Mouse (Mus musculus): ENCODE measurements around the gene Cstad. TPM values are rescaled to one million over a fixed set of nuclear protein-coding genes. Genes with fewer than 3 reads are reported as not detected.

Gene Cstad
- polyA plus RNA-seq (2016; fragmentation: Nextera tagmentation; extraction: Ambion mirVana), result 1.2 and 1.4 TPM in 2 replicates

DNA sequence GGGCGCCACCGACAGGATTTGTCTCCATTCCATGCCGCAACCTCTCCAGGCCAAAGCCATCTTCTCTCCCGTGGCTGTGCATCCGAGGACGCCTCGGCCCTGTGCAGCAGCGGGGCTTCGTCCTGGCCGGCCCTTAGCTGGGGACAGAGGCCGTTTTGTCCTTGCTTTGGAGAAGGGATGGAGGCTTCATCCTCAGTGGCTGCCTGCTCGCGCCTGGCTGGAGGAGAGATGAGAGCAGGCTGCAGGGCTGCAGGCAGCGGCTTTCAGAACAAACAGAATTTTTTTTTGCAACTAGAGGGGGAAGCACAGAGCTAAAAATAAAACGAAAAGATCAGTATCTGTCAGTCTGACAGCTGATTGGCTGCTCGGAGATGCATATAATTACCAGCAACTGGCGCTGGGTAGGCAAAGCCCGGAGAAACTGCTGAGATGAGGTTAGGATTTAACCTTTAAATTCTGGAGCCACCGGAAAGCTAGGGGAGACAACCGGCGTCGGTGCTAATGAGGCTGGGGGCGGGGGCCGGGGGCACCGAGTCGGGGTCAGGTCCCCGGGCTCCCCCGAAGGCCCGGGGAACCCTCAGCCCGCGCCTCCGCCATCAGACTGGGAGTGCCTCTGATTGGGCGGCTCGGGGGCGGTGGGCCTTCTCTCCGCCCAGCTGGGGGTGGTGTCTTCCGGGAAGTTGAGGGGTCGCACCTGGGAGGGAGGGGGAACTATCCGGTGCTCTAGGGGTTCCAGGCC is at the start of gene Cstad:
TSS of gene Cstad (plus strand) at position 400 of the 739 bp plus-strand sequence.
- Histone ChIP-seq H3K4me3 (peak within 1 kb of the TSS; percentile 65), H3K36me3 (no peaks in the 10 kb centered on the region), H3K9me3 (no peaks in the 10 kb centered on the region), H3K27ac (peak within 1 kb of the TSS; percentile 93), H3K4me1 (peaks cover 46% of the 10 kb centered on the region), H3K27me3 (ENCODE audit: insufficient read depth, poor library complexity, severe bottlenecking) (no peaks in the 10 kb centered on the region)
- under 1% methylated on average over 38 of the region's 39 CpGs for WGBS
- peak; percentile 89 for DNase-seq (ENCODE audit: low spot score)

DNA sequence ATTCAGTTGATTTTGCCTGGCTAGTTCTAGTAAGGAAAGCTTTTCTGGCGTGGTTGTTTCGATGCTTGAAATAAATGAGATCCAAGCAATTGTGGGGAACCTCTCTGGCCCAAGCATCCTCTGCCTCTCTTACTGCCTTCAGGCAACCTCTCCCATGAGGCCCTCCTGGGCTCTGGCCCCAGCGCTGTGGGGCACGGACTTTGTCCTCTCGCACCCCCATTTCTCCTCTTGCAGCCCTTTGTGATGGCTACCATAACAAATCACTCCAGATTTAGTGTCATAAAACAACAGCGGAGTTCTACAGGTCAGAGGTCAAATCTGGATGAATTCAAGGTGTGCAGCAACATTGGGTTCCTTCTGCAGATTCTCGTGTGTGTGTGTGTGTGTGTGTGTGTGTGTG is 49.1 kb upstream of the Cstad start:
- H3K27ac ChIP-seq, result peak overlapping the region; percentile 75
- H3K27me3 ChIP-seq (ENCODE audit: insufficient read depth, poor library complexity, severe bottlenecking), result no peaks in the 10 kb centered on the region; the same call in 1 of the 2 replicates
- 79% methylated on average over 7 of the region's 7 CpGs for WGBS
- no peaks in the 10 kb centered on the region for H3K9me3 ChIP-seq
- no peak for DNase-seq (ENCODE audit: low spot score)
- H3K4me3 ChIP-seq, result 0 out of 2 replicates have a peak overlapping the region, but pooled peaks have one; percentile 49
- peaks cover 59% of the 10 kb centered on the region for H3K4me1 ChIP-seq
- no peaks in the 10 kb centered on the region for H3K36me3 ChIP-seq

DNA sequence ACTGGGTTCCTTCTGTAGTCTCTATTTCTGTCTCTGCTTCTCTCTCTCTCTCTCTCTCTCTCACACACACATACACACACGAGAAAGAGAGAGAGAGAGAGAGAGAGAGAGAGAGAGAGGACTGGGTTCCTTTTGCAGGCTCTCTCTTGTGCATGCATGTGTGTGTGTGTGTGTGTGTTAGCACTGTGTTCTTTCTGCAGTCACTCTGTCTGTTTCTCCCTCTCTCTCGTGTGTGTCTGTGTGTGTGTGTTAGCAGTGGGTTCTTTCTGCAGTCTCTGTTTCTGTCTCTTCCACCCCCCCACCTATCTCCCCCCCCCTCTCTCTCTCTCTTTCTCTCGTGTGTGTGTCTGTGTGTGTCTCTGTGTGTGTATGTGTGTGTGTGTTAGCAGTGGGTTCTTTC is 48.6 kb upstream of the Cstad start:
- Histone ChIP-seq H3K4me1 (peaks cover 54% of the 10 kb centered on the region), H3K27ac (0 out of 2 replicates have a peak overlapping the region, but pooled peaks have one; percentile 75), H3K27me3 (ENCODE audit: insufficient read depth, poor library complexity, severe bottlenecking) (no peaks in the 10 kb centered on the region; the same call in 1 of the 2 replicates), H3K36me3 (no peaks in the 10 kb centered on the region), H3K9me3 (no peaks in the 10 kb centered on the region), H3K4me3 (no peak overlapping the region)
- DNase-seq (ENCODE audit: low spot score), result no peak
- WGBS, result 50% methylated on average over 2 of the region's 3 CpGs

DNA sequence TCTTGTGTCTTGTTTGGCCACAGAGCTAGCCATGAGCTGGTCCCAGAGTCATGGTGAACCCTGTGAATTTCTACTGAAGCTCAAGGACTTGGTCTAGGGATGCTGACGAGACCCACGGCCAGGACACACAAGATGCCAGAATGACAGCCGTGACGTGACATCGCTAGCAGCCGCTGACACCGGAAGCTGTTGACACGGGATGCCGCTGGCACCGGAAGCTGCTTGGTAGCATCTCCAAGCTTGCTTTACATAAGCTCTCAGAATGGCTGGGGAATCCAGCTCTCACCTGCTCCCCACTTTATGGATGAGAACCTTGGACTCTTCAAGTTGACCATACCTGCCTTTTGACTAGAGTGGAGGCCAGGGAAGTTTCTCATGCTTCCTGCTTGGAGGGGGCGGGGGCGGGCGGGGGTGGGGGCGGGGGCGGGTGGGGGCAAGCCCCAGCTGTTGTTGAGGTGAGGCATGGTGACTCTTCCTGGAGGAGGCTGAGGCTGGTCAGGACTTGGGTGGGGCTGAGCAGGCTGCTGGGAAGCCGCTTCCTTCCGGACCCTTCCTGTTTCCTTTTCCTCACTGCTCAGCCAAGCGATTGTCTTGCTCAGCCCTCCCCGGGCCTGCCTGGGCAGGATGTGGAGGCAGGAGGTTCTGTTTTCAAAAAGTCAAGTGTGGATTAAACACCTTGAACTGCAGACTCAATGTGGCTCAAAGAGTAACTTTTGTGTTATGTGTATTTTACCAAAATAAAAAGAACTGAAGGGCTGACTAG is 47.2 kb upstream of the Cstad start:
- 64% methylated on average over 19 of the region's 19 CpGs for WGBS
- Histone ChIP-seq H3K4me3 (no peak overlapping the region), H3K4me1 (peaks cover 42% of the 10 kb centered on the region), H3K27ac (peak overlapping the region; percentile 72), H3K9me3 (no peaks in the 10 kb centered on the region), H3K36me3 (no peaks in the 10 kb centered on the region), H3K27me3 (ENCODE audit: insufficient read depth, poor library complexity, severe bottlenecking) (no peaks in the 10 kb centered on the region; the same call in 1 of the 2 replicates)
- no peak for DNase-seq (ENCODE audit: low spot score)

DNA sequence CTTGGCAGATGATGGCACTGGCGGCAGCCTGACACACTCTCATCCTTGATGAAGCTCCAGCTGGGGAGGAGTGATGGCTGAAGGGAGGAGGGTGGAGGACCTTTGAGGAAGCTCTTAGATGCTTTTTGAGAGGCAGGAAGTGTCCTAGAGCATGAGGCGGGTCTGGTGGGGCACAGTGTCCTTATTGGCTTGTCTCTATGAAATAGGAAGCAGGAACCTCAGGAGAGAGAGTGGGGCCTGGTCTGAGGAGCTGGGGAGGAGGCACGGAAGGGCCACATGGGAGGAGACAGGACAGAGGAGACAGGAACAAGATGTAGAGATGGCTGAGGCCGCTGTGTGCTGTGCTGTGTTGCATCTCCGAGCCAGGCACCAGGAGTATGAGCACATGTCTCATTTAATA is 43.3 kb upstream of the Cstad start:
- Histone ChIP-seq H3K27ac (0 out of 2 replicates have a peak overlapping the region, but pooled peaks have one; percentile 17), H3K36me3 (no peaks in the 10 kb centered on the region), H3K4me3 (no peak overlapping the region), H3K9me3 (no peaks in the 10 kb centered on the region), H3K27me3 (ENCODE audit: insufficient read depth, poor library complexity, severe bottlenecking) (0 out of 2 replicates have a peak, but pooled peaks cover 5% of the 10 kb centered on the region), H3K4me1 (peaks cover 30% of the 10 kb centered on the region)
- no peak for DNase-seq (ENCODE audit: low spot score)
- WGBS, result 70% methylated on average over 5 of the region's 5 CpGs

DNA sequence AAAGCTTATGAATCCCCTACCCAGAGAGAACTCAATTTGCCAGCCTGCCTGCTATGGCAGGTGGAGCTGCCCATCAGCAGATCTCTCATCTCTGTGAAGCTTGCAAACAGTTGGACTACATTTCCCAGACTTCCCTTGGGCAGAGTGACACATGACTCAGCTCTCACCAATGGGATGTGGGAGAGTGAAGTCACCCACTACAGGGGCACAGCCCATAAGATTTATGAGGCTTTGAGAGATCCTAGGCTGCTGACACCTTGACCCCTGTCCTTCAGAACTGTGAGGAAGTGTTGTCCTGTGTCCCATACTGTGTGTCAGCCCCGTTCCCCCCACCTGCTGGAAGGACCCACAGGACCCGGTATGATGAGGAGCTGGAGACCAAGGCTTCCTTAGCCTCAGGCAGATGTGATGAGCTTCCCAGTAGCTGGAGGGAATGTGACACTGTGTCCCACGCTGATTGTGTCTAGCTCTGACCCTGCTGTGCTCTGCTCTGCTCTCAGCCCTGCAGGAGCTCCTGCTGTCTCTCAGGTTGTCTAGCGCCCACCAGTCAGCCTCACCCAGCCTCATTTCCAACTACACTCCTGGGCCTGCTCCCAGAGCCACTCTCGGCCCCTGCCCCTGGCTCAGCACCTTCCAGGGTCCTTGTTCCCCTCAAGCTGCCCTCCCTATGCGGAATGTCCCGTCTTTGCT is 40.8 kb upstream of the Cstad start:
- H3K27ac ChIP-seq, result peak overlapping the region; percentile 38; the same call in 1 of the 2 replicates
- peaks cover 22% of the 10 kb centered on the region for H3K4me1 ChIP-seq
- no peaks in the 10 kb centered on the region for H3K9me3 ChIP-seq
- H3K36me3 ChIP-seq, result no peaks in the 10 kb centered on the region
- H3K4me3 ChIP-seq, result peak overlapping the region; percentile 35; the same call in 1 of the 2 replicates
- DNase-seq (ENCODE audit: low spot score), result no peak
- 0 out of 2 replicates have a peak, but pooled peaks cover 5% of the 10 kb centered on the region for H3K27me3 ChIP-seq (ENCODE audit: insufficient read depth, poor library complexity, severe bottlenecking)
- 43% methylated on average over 7 of the region's 7 CpGs for WGBS

DNA sequence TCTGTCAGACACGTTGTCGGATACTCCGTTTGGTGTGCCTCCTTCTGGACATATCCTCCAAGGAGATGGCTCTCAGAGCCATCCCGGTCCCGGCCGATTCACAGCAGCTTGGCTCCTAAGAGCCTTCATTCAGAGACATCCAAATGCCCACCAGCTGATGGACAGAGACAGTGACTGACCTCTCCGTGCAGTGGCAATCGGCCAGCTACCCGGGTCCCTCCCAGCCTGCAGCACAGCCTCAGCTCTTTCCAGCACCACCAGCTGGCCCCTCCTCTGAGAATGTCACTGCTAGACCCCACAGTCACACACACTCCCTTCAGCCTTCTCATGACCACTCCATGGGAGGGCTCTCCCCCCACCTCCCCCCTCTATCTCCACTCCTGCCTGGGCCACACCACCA is 39.6 kb upstream of the Cstad start:
- Histone ChIP-seq H3K9me3 (no peaks in the 10 kb centered on the region), H3K4me1 (peaks cover 22% of the 10 kb centered on the region), H3K4me3 (no peak overlapping the region), H3K27ac (peak overlapping the region; percentile 18; the same call in 1 of the 2 replicates), H3K27me3 (ENCODE audit: insufficient read depth, poor library complexity, severe bottlenecking) (0 out of 2 replicates have a peak, but pooled peaks cover 5% of the 10 kb centered on the region), H3K36me3 (no peaks in the 10 kb centered on the region)
- 72% methylated on average over 9 of the region's 9 CpGs for WGBS
- DNase-seq (ENCODE audit: low spot score), result no peak

DNA sequence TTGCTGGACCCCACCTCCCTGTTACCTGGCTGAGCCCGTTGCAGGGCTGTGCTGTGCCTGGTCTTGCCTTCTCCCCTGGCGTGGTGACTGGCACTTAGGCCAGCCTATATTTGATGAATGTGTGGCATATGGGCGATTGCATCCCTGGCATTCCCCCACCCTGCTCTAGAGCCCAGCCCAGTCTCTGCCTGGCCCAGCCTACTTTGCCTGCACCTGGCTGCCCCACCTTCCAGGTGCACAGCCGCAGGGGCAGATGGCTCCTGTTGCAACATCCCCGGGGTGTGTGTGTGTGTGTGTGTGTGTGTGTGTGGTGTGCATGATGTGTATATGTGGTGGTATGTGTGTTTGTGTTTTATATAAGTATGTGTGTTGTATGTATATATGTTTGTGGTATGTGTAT is 38.3 kb upstream of the Cstad start:
- Histone ChIP-seq H3K27ac (no peak overlapping the region), H3K4me3 (no peak overlapping the region), H3K36me3 (no peaks in the 10 kb centered on the region), H3K9me3 (no peaks in the 10 kb centered on the region), H3K4me1 (peaks cover 30% of the 10 kb centered on the region), H3K27me3 (ENCODE audit: insufficient read depth, poor library complexity, severe bottlenecking) (0 out of 2 replicates have a peak, but pooled peaks cover 12% of the 10 kb centered on the region)
- no peak for DNase-seq (ENCODE audit: low spot score)
- WGBS, result 72% methylated on average over 5 of the region's 5 CpGs

DNA sequence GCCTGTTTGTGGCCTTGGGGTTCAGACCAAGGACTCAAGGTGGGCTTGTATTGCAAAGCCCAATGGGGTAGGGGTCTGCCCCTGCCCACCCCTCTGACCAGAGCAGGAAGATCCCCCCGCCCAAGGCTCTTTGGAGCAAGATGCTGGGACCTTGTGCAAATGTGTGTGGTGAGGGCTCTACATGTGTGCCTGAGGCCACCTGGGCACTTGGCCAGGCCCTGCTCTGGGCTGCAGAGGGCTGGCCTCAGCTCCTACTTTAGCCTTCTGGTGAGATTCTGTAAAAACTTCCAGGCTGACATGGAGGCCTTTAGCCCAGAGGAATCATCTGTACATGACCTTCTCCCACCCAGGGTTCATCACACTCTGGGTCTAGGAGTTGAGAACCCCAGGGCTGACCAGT is 35.3 kb upstream of the Cstad start:
- H3K36me3 ChIP-seq, result no peaks in the 10 kb centered on the region
- H3K9me3 ChIP-seq, result no peaks in the 10 kb centered on the region
- WGBS, result 81% methylated on average over 1 of the region's 1 CpGs
- H3K27ac ChIP-seq, result no peak overlapping the region
- peaks cover 26% of the 10 kb centered on the region for H3K4me1 ChIP-seq
- H3K4me3 ChIP-seq, result no peak overlapping the region
- 0 out of 2 replicates have a peak, but pooled peaks cover 12% of the 10 kb centered on the region for H3K27me3 ChIP-seq (ENCODE audit: insufficient read depth, poor library complexity, severe bottlenecking)
- DNase-seq (ENCODE audit: low spot score), result no peak

DNA sequence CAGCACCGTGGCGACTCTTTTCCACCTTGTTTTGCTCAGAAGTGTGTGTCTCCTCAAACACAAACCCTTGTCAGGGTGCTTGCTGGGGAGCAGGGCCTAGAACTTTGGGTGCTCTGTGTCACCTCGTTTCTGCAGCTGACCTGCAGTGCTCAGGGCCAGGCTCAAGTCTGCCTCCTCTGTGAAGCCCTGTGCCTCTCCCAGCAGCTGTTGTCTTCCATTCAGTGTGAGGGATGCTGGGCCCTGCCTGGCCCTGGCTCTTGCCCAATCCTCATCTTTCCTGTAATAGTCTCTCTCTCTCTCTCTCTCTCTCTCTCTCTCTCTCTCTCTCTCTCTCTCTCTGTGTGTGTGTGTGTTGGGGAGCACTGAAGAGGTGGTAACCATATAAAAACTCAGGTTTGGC is 32.3 kb upstream of the Cstad start:
- Histone ChIP-seq H3K36me3 (no peaks in the 10 kb centered on the region), H3K27me3 (ENCODE audit: insufficient read depth, poor library complexity, severe bottlenecking) (peaks cover 8% of the 10 kb centered on the region; the same call in 1 of the 2 replicates), H3K4me1 (peaks cover 27% of the 10 kb centered on the region), H3K9me3 (no peaks in the 10 kb centered on the region), H3K4me3 (no peak overlapping the region), H3K27ac (no peak overlapping the region)
- WGBS, result 72% methylated on average over 3 of the region's 3 CpGs
- no peak for DNase-seq (ENCODE audit: low spot score)

DNA sequence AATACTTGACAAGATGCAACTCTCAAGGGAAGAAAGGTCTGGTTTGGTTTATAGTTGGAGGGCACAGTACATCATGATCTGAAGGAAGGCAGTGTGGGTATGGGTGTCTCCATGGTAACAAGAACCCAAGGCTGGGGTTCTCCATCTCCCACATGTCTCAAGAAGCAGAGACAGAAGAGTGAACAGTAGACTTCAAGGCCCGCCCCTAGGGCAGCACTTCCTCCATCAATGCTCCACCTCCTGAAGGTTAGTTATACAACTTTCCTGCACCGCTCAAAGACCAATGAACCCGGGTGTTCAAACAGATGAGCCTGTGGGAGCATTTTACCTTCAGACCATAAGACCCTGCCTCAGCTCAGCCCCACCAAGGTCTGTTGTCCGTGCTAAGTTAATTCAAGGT is 23.2 kb upstream of the Cstad start:
- H3K4me3 ChIP-seq, result no peak overlapping the region
- peaks cover 14% of the 10 kb centered on the region for H3K4me1 ChIP-seq
- no peaks in the 10 kb centered on the region for H3K9me3 ChIP-seq
- H3K36me3 ChIP-seq, result no peaks in the 10 kb centered on the region
- DNase-seq (ENCODE audit: low spot score), result no peak
- no peak overlapping the region for H3K27ac ChIP-seq
- H3K27me3 ChIP-seq (ENCODE audit: insufficient read depth, poor library complexity, severe bottlenecking), result peaks cover 8% of the 10 kb centered on the region; the same call in 1 of the 2 replicates
- WGBS, result 73% methylated on average over 4 of the region's 4 CpGs

DNA sequence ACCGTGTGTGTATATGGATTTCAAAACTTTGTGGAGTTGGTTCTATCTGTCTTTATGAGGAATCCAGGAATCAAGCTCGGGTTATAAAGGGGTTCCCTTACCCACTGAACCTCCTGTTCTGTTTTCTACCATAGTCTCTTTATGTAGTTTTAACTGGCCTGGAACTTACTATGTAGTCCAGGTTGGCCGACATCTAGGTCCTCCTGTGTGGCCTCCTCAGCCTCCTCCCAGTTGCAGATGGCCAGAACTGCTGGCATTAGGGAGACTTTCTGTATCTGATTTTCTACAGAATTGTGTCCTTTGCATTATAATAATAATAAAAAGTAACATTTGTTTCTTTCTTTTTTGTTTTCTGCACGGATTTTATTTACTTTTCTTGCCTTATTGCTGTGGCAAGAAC is 21.3 kb upstream of the Cstad start:
- H3K36me3 ChIP-seq, result no peaks in the 10 kb centered on the region
- no peak for DNase-seq (ENCODE audit: low spot score)
- no peak overlapping the region for H3K4me3 ChIP-seq
- no peaks in the 10 kb centered on the region for H3K27me3 ChIP-seq (ENCODE audit: insufficient read depth, poor library complexity, severe bottlenecking)
- H3K4me1 ChIP-seq, result no peaks in the 10 kb centered on the region
- no peaks in the 10 kb centered on the region for H3K9me3 ChIP-seq
- no peak overlapping the region for H3K27ac ChIP-seq
- WGBS, result 77% methylated on average over 4 of the region's 4 CpGs
